Mouse (Mus musculus) limb, embryonic 13.5 days (tissue): Measurements from ENCODE around the gene Lsm10. TPM values are rescaled to one million over a fixed set of nuclear protein-coding genes. Genes with fewer than 3 reads are reported as not detected.
"Not testable (repeated sequence)": the region's sequence is repeated elsewhere in the genome, so short reads cannot be mapped to it uniquely, and the experiment has no call there.

Source experiments
- ATAC-seq: fragments of 200-750 bp; cut with Nextera tagmentation; 2 replicates; pipeline ENCODE4 v1.8.0; 2017; ENCODE audit warnings: low read depth, moderate number of reproducible peaks, moderate TSS enrichment; ENCODE audit not compliant: low FRiP score
- H3K27ac ChIP-seq: fragments of 300-500 bp; sonication (generic); 2 replicates; pipeline ENCODE4 v1.5.1; 2015; ENCODE audit warnings: inconsistent platforms, mild to moderate bottlenecking, moderate library complexity
- H3K27me3 ChIP-seq: fragments of 300-500 bp; sonication (generic); 2 replicates; pipeline ENCODE4 v1.6.1; 2015; ENCODE audit warnings: mild to moderate bottlenecking, inconsistent platforms
- H3K36me3 ChIP-seq: fragments of 300-500 bp; sonication (generic); 2 replicates; pipeline ENCODE4 v1.6.1; 2015; ENCODE audit warnings: inconsistent platforms, mild to moderate bottlenecking, moderate library complexity
- H3K4me1 ChIP-seq: fragments of 300-500 bp; sonication (generic); 2 replicates; pipeline ENCODE4 v1.6.1; 2015; ENCODE audit warnings: inconsistent platforms
- H3K4me2 ChIP-seq: fragments of 300-500 bp; sonication (generic); replicated peaks from 2 replicates; pipeline ENCODE4 v1.6.1; 2015; ENCODE audit warnings: inconsistent platforms, mild to moderate bottlenecking, moderate library complexity
- H3K4me3 ChIP-seq: fragments of 300-500 bp; sonication (generic); 2 replicates; pipeline ENCODE4 v1.5.1; 2015; ENCODE audit warnings: moderate library complexity, mild to moderate bottlenecking, inconsistent platforms
- H3K9ac ChIP-seq: fragments of 300-500 bp; sonication (generic); 2 replicates; pipeline ENCODE4 v1.6.1; 2015; ENCODE audit warnings: mild to moderate bottlenecking, inconsistent platforms
- H3K9me3 ChIP-seq: fragments of 300-500 bp; sonication (generic); 2 replicates; pipeline ENCODE4 v1.6.1; 2016; ENCODE audit warnings: inconsistent platforms
- WGBS: fragments of 180-500 bp; shearing (Covaris S2); methylation state at CpG from one replicate; pipeline ENCODE4 v1.1.7; 2015; 5-methylcytosine and 5-hydroxymethylcytosine counted together
- polyA plus RNA-seq: library from polyadenylated mRNA; unstranded; fragments of >200 nt; fragmentation: Nextera tagmentation; extraction: Ambion mirVana; gene quantifications from 2 replicates; pipeline ENCODE4 v1.2.1, GENCODE M21; 2015

The Lsm10 gene
- polyA plus RNA-seq, 1 experiment from 2014 or later = 44.7 TPM

DNA sequence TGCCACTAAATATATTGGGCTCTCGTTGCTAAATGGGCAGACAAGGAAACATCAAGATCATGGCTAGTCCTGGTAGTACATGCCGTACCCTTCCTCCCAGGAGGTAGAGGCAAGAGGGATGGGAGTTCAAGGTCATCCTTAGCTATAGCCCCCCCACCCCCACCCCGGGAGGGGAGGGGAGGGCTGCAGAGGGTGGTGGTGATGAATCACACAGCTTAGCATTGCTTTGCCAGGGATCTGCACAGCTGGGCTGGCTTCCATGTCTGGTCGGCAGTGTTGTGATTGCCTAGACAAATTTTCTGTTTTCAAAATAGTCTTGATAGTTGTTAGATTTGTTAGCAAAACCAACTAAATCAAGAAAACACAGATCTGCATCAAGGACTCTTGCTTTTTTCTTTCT is 17.2 kb upstream of the Lsm10 start:
- 79% methylated on average over 4 of the region's 4 CpGs for WGBS
- Histone ChIP-seq H3K9me3 (no peaks in the 10 kb centered on the region), H3K4me2 (no peak overlapping the region), H3K36me3 (peaks cover 19% of the 10 kb centered on the region; the same call in 1 of the 2 replicates), H3K9ac (no peak overlapping the region), H3K27me3 (no peaks in the 10 kb centered on the region), H3K27ac (no peak overlapping the region), H3K4me1 (no peaks in the 10 kb centered on the region), H3K4me3 (no peak overlapping the region)
- ATAC-seq = no peak

DNA sequence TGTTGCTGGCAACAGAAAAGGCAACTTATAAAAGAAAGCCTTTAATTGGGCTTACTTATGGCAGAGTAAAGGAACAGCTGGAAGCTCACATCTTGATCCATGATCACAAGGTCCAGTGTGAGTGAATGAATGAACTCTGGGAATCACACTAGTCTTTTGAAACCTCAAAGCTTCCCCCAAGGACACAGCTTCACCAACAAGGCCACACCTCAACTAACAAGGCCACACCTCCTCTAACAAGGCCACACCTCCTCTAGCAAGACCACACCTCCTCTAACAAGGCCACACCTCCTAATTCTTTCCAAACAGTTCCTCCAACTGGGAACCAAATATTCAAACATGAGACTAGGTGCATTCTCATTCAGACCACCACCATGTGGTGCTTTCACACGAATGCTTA is 14.8 kb upstream of the Lsm10 start:
- H3K9me3 ChIP-seq = no peaks in the 10 kb centered on the region
- H3K4me3 ChIP-seq = no peak overlapping the region
- no peaks in the 10 kb centered on the region for H3K27me3 ChIP-seq
- H3K36me3 ChIP-seq = peaks cover 19% of the 10 kb centered on the region; the same call in 1 of the 2 replicates
- no peaks in the 10 kb centered on the region for H3K4me1 ChIP-seq
- ATAC-seq = no peak
- H3K27ac ChIP-seq = no peak overlapping the region
- 90% methylated on average over 1 of the region's 1 CpGs for WGBS
- no peak overlapping the region for H3K4me2 ChIP-seq
- no peak overlapping the region for H3K9ac ChIP-seq

DNA sequence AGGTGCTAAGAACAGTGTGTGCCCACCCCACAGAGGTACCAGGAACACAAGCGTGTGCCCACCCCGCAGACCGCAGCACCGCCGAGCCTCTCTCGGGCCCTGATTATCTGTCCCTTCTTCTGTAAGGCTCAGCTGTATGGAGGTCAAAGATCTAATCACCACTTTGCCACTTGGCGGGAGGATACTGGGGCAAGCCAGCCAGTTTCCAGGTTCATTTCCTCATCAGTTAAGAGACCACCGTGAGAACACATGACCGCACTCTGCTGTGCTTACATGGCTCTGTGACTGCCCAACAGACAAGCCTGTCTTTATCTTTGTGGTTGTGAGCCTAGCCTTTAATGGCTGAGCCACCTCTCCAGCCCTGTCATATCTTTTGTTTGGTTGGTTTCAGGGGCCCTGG is 13.4 kb upstream of the Lsm10 start:
- H3K4me3 ChIP-seq = no peak overlapping the region
- no peaks in the 10 kb centered on the region for H3K9me3 ChIP-seq
- no peak overlapping the region for H3K4me2 ChIP-seq
- WGBS = 95% methylated on average over 9 of the region's 9 CpGs
- ATAC-seq = no peak
- H3K9ac ChIP-seq = no peak overlapping the region
- no peaks in the 10 kb centered on the region for H3K27me3 ChIP-seq
- peaks cover 19% of the 10 kb centered on the region; the same call in 1 of the 2 replicates for H3K36me3 ChIP-seq
- no peaks in the 10 kb centered on the region for H3K4me1 ChIP-seq
- no peak overlapping the region for H3K27ac ChIP-seq

DNA sequence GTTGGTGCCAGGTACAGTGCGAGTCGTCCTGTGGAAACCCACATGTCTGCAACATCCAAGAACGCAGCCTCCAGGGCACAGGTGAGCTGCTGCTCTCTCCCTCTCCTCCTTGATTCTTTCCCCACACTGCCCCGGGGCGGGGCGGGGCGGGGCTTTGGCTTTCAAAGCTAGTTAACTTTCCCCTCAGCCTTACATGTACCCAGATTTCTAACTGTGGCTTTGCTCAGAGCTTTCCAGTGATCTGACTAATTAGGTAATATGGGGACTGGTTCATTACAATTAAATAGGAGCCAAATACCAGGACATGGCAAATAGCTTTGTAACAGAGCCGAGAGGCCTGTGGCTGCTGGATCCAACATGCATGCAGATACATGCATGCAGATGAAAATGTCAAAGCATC is 12.0 kb upstream of the Lsm10 start:
- WGBS = 60% methylated on average over 8 of the region's 8 CpGs
- ATAC-seq = no peak
- Histone ChIP-seq H3K9me3 (no peaks in the 10 kb centered on the region), H3K4me3 (no peak overlapping the region), H3K27me3 (no peaks in the 10 kb centered on the region), H3K4me2 (no peak overlapping the region), H3K27ac (no peak overlapping the region), H3K9ac (no peak overlapping the region), H3K4me1 (no peaks in the 10 kb centered on the region), H3K36me3 (peaks cover 19% of the 10 kb centered on the region; the same call in 1 of the 2 replicates)

DNA sequence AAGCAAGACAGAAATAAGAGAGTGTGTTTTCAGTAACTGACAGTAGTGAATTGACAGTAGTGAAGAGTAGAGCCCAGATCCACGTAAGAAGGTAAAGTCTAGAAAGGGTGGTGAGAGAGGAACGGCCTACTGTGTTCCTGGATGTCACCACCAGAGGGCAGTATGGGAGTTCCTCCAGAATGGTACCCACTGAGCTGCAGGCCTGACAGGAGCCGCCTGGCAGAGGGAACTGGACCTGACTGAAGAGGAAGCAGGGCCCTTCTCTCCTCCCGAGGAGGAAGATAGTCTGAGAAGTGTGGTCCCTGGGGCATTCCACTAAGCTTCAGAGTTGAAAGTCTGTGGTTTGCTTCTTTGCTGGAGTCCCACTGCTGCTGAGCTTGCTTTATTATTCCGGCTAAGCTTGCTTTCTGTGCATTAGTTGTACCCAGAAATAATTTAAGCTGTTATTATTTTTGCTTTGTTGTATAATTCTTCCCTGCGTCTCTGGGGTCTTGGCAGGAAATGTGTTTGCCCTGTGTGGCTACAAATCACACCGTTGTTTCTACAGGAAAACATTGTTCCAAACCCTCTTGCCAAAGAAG is 10.3 kb upstream of the Lsm10 start:
- H3K27ac ChIP-seq = no peak overlapping the region
- peak; percentile 81 for ATAC-seq
- H3K4me2 ChIP-seq = no peak overlapping the region
- H3K36me3 ChIP-seq = peaks cover 19% of the 10 kb centered on the region; the same call in 1 of the 2 replicates
- no peaks in the 10 kb centered on the region for H3K27me3 ChIP-seq
- no peak overlapping the region for H3K4me3 ChIP-seq
- no peak overlapping the region for H3K9ac ChIP-seq
- WGBS = 28% methylated on average over 7 of the region's 7 CpGs
- no peaks in the 10 kb centered on the region for H3K4me1 ChIP-seq
- H3K9me3 ChIP-seq = no peaks in the 10 kb centered on the region

DNA sequence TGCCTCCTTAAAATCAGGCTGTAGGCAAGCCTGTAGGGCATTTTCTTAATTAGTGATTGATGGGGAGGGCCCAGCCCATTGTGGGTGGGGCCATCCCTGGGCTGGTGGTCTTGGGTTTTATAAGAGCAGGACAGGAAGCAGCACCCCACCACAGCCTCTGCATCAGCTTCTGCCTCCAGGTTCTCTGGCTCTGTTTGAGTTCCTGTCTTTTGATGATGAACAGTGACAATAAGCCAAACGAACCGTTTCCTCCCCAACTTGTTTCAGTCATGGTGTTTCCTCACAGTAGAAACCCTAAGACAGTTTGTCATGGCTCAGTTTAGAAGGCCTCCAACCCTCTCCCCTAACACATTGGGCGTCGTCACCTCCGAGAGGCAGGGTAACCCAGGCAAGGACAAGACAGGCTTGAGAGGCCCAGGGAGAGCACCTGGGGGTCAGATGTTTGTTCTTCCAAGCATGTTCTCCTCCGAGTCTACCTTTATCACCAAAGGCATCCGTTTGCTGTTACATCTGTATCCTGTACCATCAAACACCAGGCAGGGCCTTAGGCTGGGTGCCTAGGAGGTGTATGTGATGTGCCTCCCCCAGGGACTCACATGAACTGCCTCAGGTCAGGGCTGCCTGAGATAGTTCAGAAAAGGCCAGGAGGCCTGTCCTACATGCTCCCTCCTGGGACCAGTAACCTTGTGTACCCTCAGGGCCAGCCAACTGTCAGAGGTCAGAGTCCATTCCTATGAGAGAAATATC is 6.1 kb upstream of the Lsm10 start:
- no peak for ATAC-seq
- Histone ChIP-seq H3K27ac (no peak overlapping the region), H3K9me3 (no peaks in the 10 kb centered on the region), H3K4me2 (no peak overlapping the region), H3K36me3 (no peaks in the 10 kb centered on the region), H3K27me3 (no peaks in the 10 kb centered on the region), H3K9ac (0 out of 2 replicates have a peak overlapping the region, but pooled peaks have one; percentile 13), H3K4me3 (no peak overlapping the region), H3K4me1 (no peaks in the 10 kb centered on the region)
- 68% methylated on average over 7 of the region's 7 CpGs for WGBS

DNA sequence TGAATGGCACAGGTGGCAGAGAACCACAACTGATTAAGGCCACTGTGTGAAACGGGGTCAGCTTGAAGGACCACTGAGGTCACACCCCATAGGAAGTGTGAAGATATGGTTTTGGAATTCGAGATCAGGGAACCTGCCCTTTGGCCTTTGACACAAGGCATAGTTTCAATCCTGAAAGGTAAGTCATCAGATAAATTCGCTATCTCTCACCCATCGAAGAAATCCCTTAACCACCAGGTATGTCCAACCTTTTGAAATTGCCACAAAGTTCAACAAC is 5.6 kb upstream of the Lsm10 start:
- Histone ChIP-seq H3K9ac (no peak overlapping the region), H3K9me3 (no peaks in the 10 kb centered on the region), H3K27me3 (no peaks in the 10 kb centered on the region), H3K4me2 (no peak overlapping the region), H3K4me1 (no peaks in the 10 kb centered on the region), H3K27ac (no peak overlapping the region), H3K36me3 (no peaks in the 10 kb centered on the region), H3K4me3 (no peak overlapping the region)
- ATAC-seq = no peak
- 79% methylated on average over 4 of the region's 4 CpGs for WGBS

DNA sequence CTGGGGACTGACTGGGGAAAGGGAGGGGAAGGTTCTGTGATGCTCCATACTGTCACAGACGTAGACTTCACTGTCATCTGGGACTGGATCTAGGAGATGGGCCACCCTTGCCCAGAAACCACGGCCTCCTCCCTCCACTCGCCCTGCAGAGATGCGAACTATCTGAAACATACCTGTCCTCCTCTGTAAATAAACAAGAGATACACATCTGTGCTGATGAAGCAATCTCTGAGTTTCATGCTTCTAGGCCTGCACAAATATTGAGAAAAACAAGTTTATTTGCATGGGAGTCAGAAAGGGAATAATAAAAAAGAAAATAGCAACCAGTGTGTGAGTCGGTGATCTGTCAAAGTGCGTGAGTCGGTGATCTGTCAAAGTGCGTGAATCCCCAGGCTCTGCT is 4.5 kb upstream of the Lsm10 start:
- Histone ChIP-seq H3K36me3 (no peaks in the 10 kb centered on the region), H3K9ac (no peak overlapping the region), H3K9me3 (no peaks in the 10 kb centered on the region), H3K27ac (no peak overlapping the region), H3K4me2 (no peak overlapping the region), H3K27me3 (no peaks in the 10 kb centered on the region), H3K4me1 (0 out of 2 replicates have a peak, but pooled peaks cover under 1% of the 10 kb centered on the region), H3K4me3 (no peak overlapping the region)
- ATAC-seq = no peak
- 81% methylated on average over 8 of the region's 8 CpGs for WGBS

DNA sequence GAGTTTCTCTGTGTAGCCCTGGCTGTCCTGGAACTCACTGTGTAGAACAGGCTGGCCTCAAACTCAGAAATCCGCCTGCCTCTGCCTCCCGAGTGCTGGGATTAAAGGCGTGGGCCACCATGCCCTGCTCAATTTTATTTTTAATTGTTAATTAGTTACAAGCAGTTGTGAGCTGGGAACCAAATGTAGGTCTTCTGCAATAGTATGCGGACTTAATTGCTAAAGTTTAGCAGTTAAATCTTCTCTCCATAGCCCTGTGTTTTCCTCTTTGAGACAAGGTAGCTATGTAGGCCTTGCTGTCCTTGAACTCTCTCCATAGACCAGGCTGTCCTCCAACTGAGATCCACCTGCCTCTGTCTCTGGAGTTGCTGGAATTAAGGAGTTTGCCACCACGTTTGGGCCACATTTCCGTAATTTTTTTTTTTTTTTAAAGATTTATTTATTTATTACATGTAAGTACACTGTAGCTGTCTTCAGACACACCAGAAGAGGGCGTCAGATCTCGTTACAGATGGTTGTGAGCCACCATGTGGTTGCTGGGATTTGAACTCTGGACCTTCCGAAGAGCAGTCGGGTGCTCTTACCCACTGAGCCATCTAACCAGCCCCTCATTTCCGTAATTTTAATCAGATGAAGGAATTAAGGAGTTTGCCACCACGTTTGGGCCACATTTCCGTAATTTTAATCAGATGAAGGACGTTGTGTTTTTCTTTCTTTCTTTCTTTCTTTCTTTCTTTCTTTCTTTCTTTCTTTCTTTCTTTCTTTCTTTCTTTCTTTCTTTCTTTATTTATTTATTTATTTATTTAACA is 597 bp upstream of the Lsm10 start:
- H3K27me3 ChIP-seq, H3K27ac ChIP-seq, H3K4me1 ChIP-seq, H3K9ac ChIP-seq, ATAC-seq, H3K9me3 ChIP-seq: not testable (repeated sequence)
- Histone ChIP-seq H3K36me3 (peaks cover 21% of the 10 kb centered on the region), H3K4me2 (peak overlapping the region; percentile 67), H3K4me3 (peak overlapping the region; percentile 62)
- 53% methylated on average over 14 of the region's 14 CpGs for WGBS

DNA sequence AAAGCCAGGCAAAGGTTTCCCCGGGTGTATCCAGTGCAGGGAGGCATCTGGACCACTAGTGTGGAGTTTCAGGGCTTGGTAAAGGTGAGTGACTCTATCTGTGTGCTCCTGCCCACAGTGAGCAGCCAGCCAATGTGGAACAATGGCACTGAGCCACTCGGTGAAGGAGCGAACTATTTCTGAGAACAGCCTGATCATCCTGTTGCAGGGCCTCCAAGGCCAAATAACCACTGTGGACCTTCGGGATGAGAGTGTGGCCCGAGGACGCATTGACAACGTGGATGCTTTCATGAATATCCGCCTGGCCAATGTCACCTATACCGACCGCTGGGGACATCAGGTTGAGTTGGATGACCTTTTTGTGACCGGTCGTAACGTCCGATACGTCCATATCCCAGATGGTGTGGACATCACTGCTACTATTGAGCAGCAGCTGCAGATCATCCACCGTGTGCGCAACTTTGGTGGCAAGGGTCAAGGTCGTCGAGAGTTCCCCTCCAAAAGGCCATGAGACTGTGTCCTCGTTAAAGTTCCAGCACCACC is 1.4 kb downstream of the Lsm10 start:
- Histone ChIP-seq H3K27me3 (no peaks in the 10 kb centered on the region), H3K9ac (no peak overlapping the region; the same call in 1 of the 2 replicates), H3K36me3 (peaks cover 21% of the 10 kb centered on the region), H3K9me3 (no peaks in the 10 kb centered on the region), H3K27ac (no peak overlapping the region), H3K4me1 (peaks cover 11% of the 10 kb centered on the region), H3K4me3 (no peak overlapping the region), H3K4me2 (peak overlapping the region; percentile 67; the same call in 1 of the 2 replicates)
- ATAC-seq = no peak
- 93% methylated on average over 20 of the region's 20 CpGs for WGBS

DNA sequence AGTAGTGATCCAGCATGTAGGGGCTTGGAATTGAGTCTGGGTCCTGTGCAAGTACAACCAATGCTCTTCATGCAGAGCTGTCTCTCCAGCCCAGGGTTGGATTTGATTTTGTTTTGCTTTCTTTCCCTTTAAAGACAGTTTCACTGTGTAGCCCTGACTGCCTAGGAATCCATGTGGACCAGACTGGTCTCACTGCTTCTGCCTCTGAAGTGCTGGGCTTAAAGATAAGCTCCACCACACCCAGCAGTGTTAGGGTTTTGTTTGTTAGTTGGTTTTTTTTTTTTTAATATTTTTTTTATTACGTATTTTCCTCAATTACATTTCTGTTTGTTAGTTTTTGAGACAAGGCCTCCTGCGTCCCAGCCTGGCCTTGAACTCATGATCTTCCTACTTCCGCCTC is 2.9 kb downstream of the Lsm10 start:
- no peak overlapping the region for H3K4me2 ChIP-seq
- WGBS = 91% methylated on average over 3 of the region's 3 CpGs

DNA sequence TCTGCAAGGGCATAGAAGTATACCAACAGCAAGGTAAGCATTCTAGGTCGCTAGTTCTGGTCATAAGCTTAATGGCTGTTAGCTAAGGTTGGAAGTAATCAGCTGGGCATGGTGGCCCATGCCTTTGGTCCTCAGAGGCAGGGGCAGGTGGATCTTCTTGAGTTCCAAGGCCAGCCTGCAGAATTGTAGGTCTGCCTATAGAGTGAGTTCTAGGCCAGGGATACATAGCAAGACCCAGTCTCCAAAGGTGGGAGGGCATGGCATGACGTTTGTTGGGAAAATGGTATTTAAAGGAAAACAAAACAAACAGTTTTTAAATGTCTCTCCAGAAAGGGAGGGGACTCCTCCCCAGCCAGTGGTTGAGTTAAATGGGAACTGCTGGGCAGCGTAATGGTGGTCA is 4.3 kb downstream of the Lsm10 start:
- 86% methylated on average over 3 of the region's 3 CpGs for WGBS

More for the DNA sequence above, 2.9 kb downstream of the Lsm10 start:
- no peaks in the 10 kb centered on the region for H3K9me3 ChIP-seq
- H3K4me3 ChIP-seq = no peak overlapping the region
- peaks cover 17% of the 10 kb centered on the region for H3K4me1 ChIP-seq
- H3K27ac ChIP-seq = no peak overlapping the region
- no peaks in the 10 kb centered on the region for H3K27me3 ChIP-seq
- peaks cover 21% of the 10 kb centered on the region for H3K36me3 ChIP-seq
- ATAC-seq = no peak
- no peak overlapping the region for H3K9ac ChIP-seq

More for the DNA sequence above, 4.3 kb downstream of the Lsm10 start:
- H3K4me2 ChIP-seq = no peak overlapping the region
- no peak overlapping the region for H3K27ac ChIP-seq
- H3K9ac ChIP-seq = no peak overlapping the region
- peaks cover 28% of the 10 kb centered on the region for H3K4me1 ChIP-seq
- H3K36me3 ChIP-seq = peaks cover 21% of the 10 kb centered on the region
- H3K4me3 ChIP-seq = no peak overlapping the region
- no peak for ATAC-seq
- no peaks in the 10 kb centered on the region for H3K9me3 ChIP-seq
- H3K27me3 ChIP-seq = no peaks in the 10 kb centered on the region
